Mouse (Mus musculus): Measurements from ENCODE around the gene Chrng.

DNA sequence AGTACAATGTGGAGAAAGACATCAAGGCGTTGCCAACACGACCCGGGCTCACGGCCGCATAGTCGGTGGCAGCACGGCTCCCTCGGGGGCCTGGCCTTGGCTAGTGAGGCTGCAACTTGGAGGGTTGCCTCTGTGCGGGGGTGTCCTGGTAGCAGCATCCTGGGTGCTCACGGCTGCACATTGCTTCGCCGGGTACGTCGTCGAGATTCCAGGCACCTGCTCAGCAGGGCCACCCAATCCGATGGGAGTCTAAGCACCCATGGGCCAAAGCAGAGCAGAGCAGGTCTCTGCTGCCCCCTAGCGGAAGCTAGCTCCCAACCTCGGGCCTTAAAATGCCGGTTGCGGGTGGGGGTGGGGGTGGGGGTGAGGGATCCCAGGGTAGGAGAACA lies 19.7 kb upstream of the Chrng start:
- TF ChIP-seq EP300 (IDR thresholded peaks at IDR 0.05; ENCODE audit: low read depth) (no peak), CTCF (IDR thresholded peaks at IDR 0.05; ENCODE audit: low read depth) (peak; percentile 69)

Measured in heart, postnatal 0 days (tissue).